Mouse (Mus musculus) heart, postnatal 0 days (tissue): ENCODE data around the gene Zfp935.
"Not testable (repeated sequence)": the region's sequence is repeated elsewhere in the genome, so short reads cannot be mapped to it uniquely, and the experiment has no call there.

Experiments used
- CTCF ChIP-seq: IDR thresholded peaks from 2 replicates; pipeline ENCODE4 v1.5.1; 2016; ENCODE audit warnings: antibody characterized with exemption, control low read depth, low read depth
- EP300 ChIP-seq: IDR thresholded peaks from 2 replicates; pipeline ENCODE4 v1.6.1; 2016; ENCODE audit warnings: antibody characterized with exemption, low read depth

GRCm38 (mm10) chr13:62510641-62511420 is 47.5 kb downstream of the Zfp935 start:
- TF ChIP-seq CTCF, EP300: not testable (repeated sequence)
